Mouse (Mus musculus): ENCODE data around the gene AC153137.1. TPM values are rescaled to one million over a fixed set of nuclear protein-coding genes. Genes with fewer than 3 reads are reported as not detected.
"Not testable (repeated sequence)": the region's sequence is repeated elsewhere in the genome, so short reads cannot be mapped to it uniquely, and the experiment has no call there.

Gene AC153137.1
- total RNA-seq (2017), result not detected in 3 replicates

- ATAC-seq (replicated peaks; ENCODE audit: insufficient number of reproducible peaks, low FRiP score, low TSS enrichment, poor library complexity, severe bottlenecking), result not testable (repeated sequence)
These were observed at the start of gene AC153137.1 for GRCm38 (mm10) chr1:30977868-30978267. AC153137.1 (minus strand) TSS chr1:30977968.

GRCm38 (mm10) chr1:31023173-31023572, 45.4 kb upstream of the AC153137.1 start:
- ATAC-seq (replicated peaks; ENCODE audit: insufficient number of reproducible peaks, low FRiP score, low TSS enrichment, poor library complexity, severe bottlenecking), result no peak

- ATAC-seq (replicated peaks; ENCODE audit: insufficient number of reproducible peaks, low FRiP score, low TSS enrichment, poor library complexity, severe bottlenecking), result no peak
These were observed 41.5 kb upstream of the AC153137.1 start for GRCm38 (mm10) chr1:31019283-31019682.

- ATAC-seq (replicated peaks; ENCODE audit: insufficient number of reproducible peaks, low FRiP score, low TSS enrichment, poor library complexity, severe bottlenecking), result no peak
These were observed 39.6 kb upstream of the AC153137.1 start for GRCm38 (mm10) chr1:31017377-31017776.

GRCm38 (mm10) chr1:31016068-31016467, 38.3 kb upstream of the AC153137.1 start:
- no peak for ATAC-seq (replicated peaks; ENCODE audit: insufficient number of reproducible peaks, low FRiP score, low TSS enrichment, poor library complexity, severe bottlenecking)

GRCm38 (mm10) chr1:31015261-31015660, 37.5 kb upstream of the AC153137.1 start:
- ATAC-seq (replicated peaks; ENCODE audit: insufficient number of reproducible peaks, low FRiP score, low TSS enrichment, poor library complexity, severe bottlenecking), result no peak

GRCm38 (mm10) chr1:30977239-30977638, 529 bp downstream of the AC153137.1 start:
- not testable (repeated sequence) for ATAC-seq (replicated peaks; ENCODE audit: insufficient number of reproducible peaks, low FRiP score, low TSS enrichment, poor library complexity, severe bottlenecking)

- ATAC-seq (replicated peaks; ENCODE audit: insufficient number of reproducible peaks, low FRiP score, low TSS enrichment, poor library complexity, severe bottlenecking), result no peak
These were observed 26.0 kb downstream of the AC153137.1 start for GRCm38 (mm10) chr1:30951795-30952194.

- no peak for ATAC-seq (replicated peaks; ENCODE audit: insufficient number of reproducible peaks, low FRiP score, low TSS enrichment, poor library complexity, severe bottlenecking)
These were observed 27.3 kb downstream of the AC153137.1 start for GRCm38 (mm10) chr1:30950456-30950835.

GRCm38 (mm10) chr1:30949710-30950455, 27.9 kb downstream of the AC153137.1 start:
- ATAC-seq (replicated peaks; ENCODE audit: insufficient number of reproducible peaks, low FRiP score, low TSS enrichment, poor library complexity, severe bottlenecking), result peak; percentile 91

GRCm38 (mm10) chr1:30948950-30949639, 28.7 kb downstream of the AC153137.1 start:
- no peak for ATAC-seq (replicated peaks; ENCODE audit: insufficient number of reproducible peaks, low FRiP score, low TSS enrichment, poor library complexity, severe bottlenecking)

GRCm38 (mm10) chr1:30948361-30948949, 29.3 kb downstream of the AC153137.1 start:
- no peak for ATAC-seq (replicated peaks; ENCODE audit: insufficient number of reproducible peaks, low FRiP score, low TSS enrichment, poor library complexity, severe bottlenecking)

- no peak for ATAC-seq (replicated peaks; ENCODE audit: insufficient number of reproducible peaks, low FRiP score, low TSS enrichment, poor library complexity, severe bottlenecking)
These were observed 32.6 kb downstream of the AC153137.1 start for GRCm38 (mm10) chr1:30945136-30945535.

- ATAC-seq (replicated peaks; ENCODE audit: insufficient number of reproducible peaks, low FRiP score, low TSS enrichment, poor library complexity, severe bottlenecking), result 0 out of 2 replicates have a peak, but pooled peaks have one; percentile 23
These were observed 37.2 kb downstream of the AC153137.1 start for GRCm38 (mm10) chr1:30940571-30940970.

- ATAC-seq (replicated peaks; ENCODE audit: insufficient number of reproducible peaks, low FRiP score, low TSS enrichment, poor library complexity, severe bottlenecking), result no peak
These were observed 39.4 kb downstream of the AC153137.1 start for GRCm38 (mm10) chr1:30938392-30938791.

- ATAC-seq (replicated peaks; ENCODE audit: insufficient number of reproducible peaks, low FRiP score, low TSS enrichment, poor library complexity, severe bottlenecking), result no peak
These were observed 40.3 kb downstream of the AC153137.1 start for GRCm38 (mm10) chr1:30937396-30937965.

GRCm38 (mm10) chr1:30936488-30936887, 41.3 kb downstream of the AC153137.1 start:
- no peak for ATAC-seq (replicated peaks; ENCODE audit: insufficient number of reproducible peaks, low FRiP score, low TSS enrichment, poor library complexity, severe bottlenecking)

GRCm38 (mm10) chr1:30930823-30931222, 46.9 kb downstream of the AC153137.1 start:
- ATAC-seq (replicated peaks; ENCODE audit: insufficient number of reproducible peaks, low FRiP score, low TSS enrichment, poor library complexity, severe bottlenecking), result no peak

GRCm38 (mm10) chr1:30930194-30930593, 47.6 kb downstream of the AC153137.1 start:
- ATAC-seq (replicated peaks; ENCODE audit: insufficient number of reproducible peaks, low FRiP score, low TSS enrichment, poor library complexity, severe bottlenecking), result peak; percentile 87

Measured in monocyte, adult 5-6 weeks (primary cell).